In genomic region chr2:32305668-32306067, GRCm38 (mm10) we compare ENCODE assay signal across 23 mouse cellular contexts. TPM values are rescaled to one million over a fixed set of nuclear protein-coding genes. Genes with fewer than 3 reads are reported as not detected.
DNase-seq lines count a peak whose midpoint lies in the region; ATAC-seq and TF ChIP-seq lines count a peak whose summit lies in the region.
"Had no signal": no experiment of that assay in that cellular context is flagged by ENCODE, and none has a peak within 500 bp of the region (broad histone marks: within the 10 kb centered on the region; RNA-seq: fewer than 3 reads in every experiment).

No protein-coding gene starts in this region.

- H3K27ac ChIP-seq in gastrocnemius, adult 2 months, result no peak overlapping the region
- H3K27ac ChIP-seq in left cerebral cortex, adult 2 months, result peak overlapping the region; percentile 7; the same call in 1 of the 2 replicates
- 0 out of 2 replicates have a peak overlapping the region, but pooled peaks have one; percentile 19 for H3K27ac ChIP-seq in embryonic facial prominence, embryonic 12.5 days
- 0 out of 2 replicates have a peak overlapping the region, but pooled peaks have one; percentile 1 for H3K27ac ChIP-seq in limb, embryonic 15.5 days
- H3K27ac ChIP-seq: embryonic facial prominence, embryonic 13.5 days; forebrain, embryonic 10.5 days; forebrain, embryonic 13.5 days; heart, adult 2 months; hindbrain, embryonic 12.5 days; hindbrain, embryonic 15.5 days had no signal

- peaks cover 96% of the 10 kb centered on the region for H3K36me3 ChIP-seq in embryonic facial prominence, embryonic 12.5 days
- H3K36me3 ChIP-seq in limb, embryonic 15.5 days, result peaks cover 99% of the 10 kb centered on the region

- H3K4me2 ChIP-seq in embryonic facial prominence, embryonic 12.5 days (replicated peaks), result no peak overlapping the region
- H3K4me2 ChIP-seq in limb, embryonic 15.5 days, result no peak overlapping the region
- H3K4me2 ChIP-seq: embryonic facial prominence, embryonic 13.5 days; forebrain, embryonic 13.5 days; heart, embryonic 11.5 days; hindbrain, embryonic 12.5 days; hindbrain, embryonic 15.5 days had no signal

- no peak for TF ChIP-seq CTCF in gastrocnemius, adult 2 months (IDR thresholded peaks at IDR 0.05)
- TF ChIP-seq CTCF in left cerebral cortex, adult 2 months (IDR thresholded peaks at IDR 0.05), result no peak

- no peaks in the 10 kb centered on the region for H3K27me3 ChIP-seq in embryonic facial prominence, embryonic 12.5 days
- no peaks in the 10 kb centered on the region for H3K27me3 ChIP-seq in limb, embryonic 15.5 days
- H3K27me3 ChIP-seq: embryonic facial prominence, embryonic 13.5 days; hindbrain, embryonic 12.5 days; hindbrain, embryonic 15.5 days; Patski had no signal

- H3K4me3 ChIP-seq in gastrocnemius, adult 2 months, result no peak overlapping the region
- no peak overlapping the region for H3K4me3 ChIP-seq in left cerebral cortex, adult 2 months
- no peak overlapping the region for H3K4me3 ChIP-seq in embryonic facial prominence, embryonic 12.5 days
- no peak overlapping the region for H3K4me3 ChIP-seq in limb, embryonic 15.5 days
- H3K4me3 ChIP-seq: embryonic facial prominence, embryonic 13.5 days; erythroblast, embryonic 14.5 days; forebrain, embryonic 10.5 days; forebrain, embryonic 13.5 days; heart, adult 2 months; hindbrain, embryonic 12.5 days; hindbrain, embryonic 15.5 days had no signal

- no peak for ATAC-seq in embryonic facial prominence, embryonic 12.5 days (ENCODE audit: insufficient number of reproducible peaks, insufficient read depth, low FRiP score, low TSS enrichment)
- no peak for ATAC-seq in limb, embryonic 15.5 days (ENCODE audit: insufficient number of reproducible peaks, low FRiP score, low TSS enrichment, low read depth)
- ATAC-seq: forebrain, embryonic 13.5 days; forebrain, embryonic 16.5 days; intestine, postnatal 0 days; Patski had no signal

- DNase-seq in gastrocnemius, postnatal 10 days, result peak; percentile 2
- DNase-seq in gastrocnemius, adult 2 months, result no peak
- peak in 1 of 2 experiments; percentile 12 for DNase-seq in left cerebral cortex, adult 2 months (ENCODE audit: extremely low spot score in 1 of 2, low spot score in 2 of 2)
- no peak for DNase-seq in left cerebral cortex, adult 18-20 months (ENCODE audit: low spot score in 2 of 2)
- no peak for DNase-seq in embryo, embryonic 10 days (ENCODE audit: low spot score)
- DNase-seq in thymus, postnatal 0 days (ENCODE audit: low spot score), result no peak
- DNase-seq: adrenal gland, postnatal 10 days; cerebellum, adult 9-10 months; gastrocnemius, postnatal 25 days; heart, adult 2 months had no signal

- H3K9me3 ChIP-seq in embryonic facial prominence, embryonic 12.5 days, result no peaks in the 10 kb centered on the region
- no peaks in the 10 kb centered on the region for H3K9me3 ChIP-seq in limb, embryonic 15.5 days
- H3K9me3 ChIP-seq: embryonic facial prominence, embryonic 13.5 days; forebrain, embryonic 10.5 days; forebrain, embryonic 13.5 days; hindbrain, embryonic 12.5 days; hindbrain, embryonic 15.5 days had no signal

- intact Hi-C loops in gastrocnemius, adult 2 months (cut with DNase I), result loop anchor here (5.0 kb wide), 2 partner anchors 47 to 92 kb away; partner anchors contain the start of genes Ciz1, Dnm1 and Ptges2
- intact Hi-C loops in left cerebral cortex, adult 2 months (cut with DNase I), result no loop called here

- peaks cover 7% of the 10 kb centered on the region for H3K4me1 ChIP-seq in embryonic facial prominence, embryonic 12.5 days
- H3K4me1 ChIP-seq in limb, embryonic 15.5 days, result peaks cover 18% of the 10 kb centered on the region
- H3K4me1 ChIP-seq: forebrain, embryonic 13.5 days had no signal

- 0 out of 2 replicates have a peak overlapping the region, but pooled peaks have one; percentile 4 for H3K9ac ChIP-seq in embryonic facial prominence, embryonic 12.5 days
- no peak overlapping the region for H3K9ac ChIP-seq in limb, embryonic 15.5 days
- H3K9ac ChIP-seq: embryonic facial prominence, embryonic 13.5 days; forebrain, embryonic 13.5 days; hindbrain, embryonic 12.5 days; hindbrain, embryonic 15.5 days had no signal

- 91% methylated on average over 5 of the region's 5 CpGs for WGBS in embryonic facial prominence, embryonic 12.5 days
- WGBS in limb, embryonic 15.5 days, result 87% methylated on average over 5 of the region's 5 CpGs

RNA-seq across cellular contexts. Expression of gene Swi5, which starts 17.8 kb away (rescaled TPM):
- total RNA-seq in gastrocnemius, postnatal 10 days (2021), result 100 to 1,000 TPM; 140 to 148 TPM
- 100 to 1,000 TPM; 118 to 175 TPM for total RNA-seq in gastrocnemius, adult 2 months (2021)
- total RNA-seq in left cerebral cortex, adult 2 months (2021), result 100 to 1,000 TPM; 186 to 193 TPM
- 100 to 1,000 TPM; 205 to 210 TPM for total RNA-seq in left cerebral cortex, adult 18-20 months (2021)
- polyA plus RNA-seq in embryonic facial prominence, embryonic 12.5 days (2016; fragmentation: Nextera tagmentation; extraction: Ambion mirVana), result 413 TPM in 2 replicates
- 370 and 413 TPM in 2 replicates for polyA plus RNA-seq in limb, embryonic 15.5 days (2015; fragmentation: Nextera tagmentation; extraction: Ambion mirVana)
- 429 and 466 TPM in 2 replicates for polyA plus RNA-seq in thymus, postnatal 0 days (2015; fragmentation: Nextera tagmentation; extraction: Ambion mirVana)

RNA-seq across cellular contexts. Expression of gene Golga2, which starts 18.5 kb away (rescaled TPM):
- total RNA-seq in gastrocnemius, postnatal 10 days (2021), result 10 to 100 TPM; 71.3 to 76.5 TPM
- total RNA-seq in gastrocnemius, adult 2 months (2021), result 10 to 100 TPM; 56.0 to 62.9 TPM
- 10 to 100 TPM; 83.2 to 86.4 TPM for total RNA-seq in left cerebral cortex, adult 2 months (2021)
- 10 to 100 TPM; 84.2 to 88.5 TPM for total RNA-seq in left cerebral cortex, adult 18-20 months (2021)
- 27.4 and 29.7 TPM in 2 replicates for polyA plus RNA-seq in embryonic facial prominence, embryonic 12.5 days (2016; fragmentation: Nextera tagmentation; extraction: Ambion mirVana)
- 36.5 and 36.6 TPM in 2 replicates for polyA plus RNA-seq in limb, embryonic 15.5 days (2015; fragmentation: Nextera tagmentation; extraction: Ambion mirVana)
- polyA plus RNA-seq in thymus, postnatal 0 days (2015; fragmentation: Nextera tagmentation; extraction: Ambion mirVana), result 11.6 and 15.4 TPM in 2 replicates

RNA-seq across cellular contexts. Expression of gene Uck1, which starts 45.7 kb away (rescaled TPM):
- 10 to 100 TPM; 18.0 to 20.2 TPM for total RNA-seq in gastrocnemius, postnatal 10 days (2021)
- total RNA-seq in gastrocnemius, adult 2 months (2021), result 10 to 100 TPM in 1 of 2 experiments, 1 to 10 TPM in 1; 9.8 to 12.9 TPM
- 10 to 100 TPM; 45.9 to 47.1 TPM for total RNA-seq in left cerebral cortex, adult 2 months (2021)
- total RNA-seq in left cerebral cortex, adult 18-20 months (2021), result 10 to 100 TPM; 49.6 to 53.6 TPM
- 69.9 and 81.5 TPM in 2 replicates for polyA plus RNA-seq in embryonic facial prominence, embryonic 12.5 days (2016; fragmentation: Nextera tagmentation; extraction: Ambion mirVana)
- 62.2 and 68.1 TPM in 2 replicates for polyA plus RNA-seq in limb, embryonic 15.5 days (2015; fragmentation: Nextera tagmentation; extraction: Ambion mirVana)
- 66.9 and 72.4 TPM in 2 replicates for polyA plus RNA-seq in thymus, postnatal 0 days (2015; fragmentation: Nextera tagmentation; extraction: Ambion mirVana)

RNA-seq across cellular contexts. Expression of gene Ciz1, which starts 46.5 kb away (rescaled TPM):
- total RNA-seq in gastrocnemius, postnatal 10 days (2021), result 10 to 100 TPM; 31.2 to 47.2 TPM
- total RNA-seq in gastrocnemius, adult 2 months (2021), result 10 to 100 TPM; 26.4 to 26.6 TPM
- 10 to 100 TPM; 89.7 to 90.1 TPM for total RNA-seq in left cerebral cortex, adult 2 months (2021)
- total RNA-seq in left cerebral cortex, adult 18-20 months (2021), result 10 to 100 TPM; 66.4 to 78.3 TPM
- polyA plus RNA-seq in embryonic facial prominence, embryonic 12.5 days (2016; fragmentation: Nextera tagmentation; extraction: Ambion mirVana), result 50.6 and 57.8 TPM in 2 replicates
- polyA plus RNA-seq in limb, embryonic 15.5 days (2015; fragmentation: Nextera tagmentation; extraction: Ambion mirVana), result 42.7 and 46.2 TPM in 2 replicates
- polyA plus RNA-seq in thymus, postnatal 0 days (2015; fragmentation: Nextera tagmentation; extraction: Ambion mirVana), result 30.5 and 37.6 TPM in 2 replicates

RNA-seq across cellular contexts. Expression of gene Dnm1, which starts 47.5 kb away (rescaled TPM):
- 10 to 100 TPM; 18.9 to 25.7 TPM for total RNA-seq in gastrocnemius, postnatal 10 days (2021)
- total RNA-seq in gastrocnemius, adult 2 months (2021), result 1 to 10 TPM; 3.7 to 8.2 TPM
- total RNA-seq in left cerebral cortex, adult 2 months (2021), result 1,000 to 10,000 TPM; 1,259 to 1,310 TPM
- total RNA-seq in left cerebral cortex, adult 18-20 months (2021), result 1,000 to 10,000 TPM; 1,236 to 1,244 TPM
- 45.0 and 47.8 TPM in 2 replicates for polyA plus RNA-seq in embryonic facial prominence, embryonic 12.5 days (2016; fragmentation: Nextera tagmentation; extraction: Ambion mirVana)
- 20.5 and 26.6 TPM in 2 replicates for polyA plus RNA-seq in limb, embryonic 15.5 days (2015; fragmentation: Nextera tagmentation; extraction: Ambion mirVana)
- polyA plus RNA-seq in thymus, postnatal 0 days (2015; fragmentation: Nextera tagmentation; extraction: Ambion mirVana), result 0.69 and 0.83 TPM in 2 replicates
- total RNA-seq: hematopoietic stem cell, adult 5-6 weeks had no signal
